Mouse (Mus musculus): ENCODE results near the gene Cox7a1.

- TF ChIP-seq POLR2A (IDR thresholded peaks at IDR 0.05; ENCODE audit: low read depth, low read length): no peak
- no peak for TF ChIP-seq CTCF (IDR thresholded peaks at IDR 0.05; ENCODE audit: borderline replicate concordance, insufficient read depth, low read length)
These were observed 37.5 kb downstream of the Cox7a1 start for GRCm38 (mm10) chr7:30221433-30221832.

Data from embryonic fibroblast, embryonic 13.5 days (primary cell).